Mouse (Mus musculus) MEL (cell line): Measurements from ENCODE around the gene Arid5b.
A peak's percentile ranks its signal among the peaks of the same experiment; 100 is the strongest.

Source experiments
- CTCF ChIP-seq, 3 experiments: IDR thresholded peaks in 2 of 3; conservative IDR thresholded peaks in 1 of 3; 2 replicates each; pipeline ENCODE4 v1.5.1; 2011 to 2012; ENCODE audit warnings: low read length in 3 of 3, low read depth in 2 of 3, mild to moderate bottlenecking in 2 of 3, improper control_type of control experiment in 1 of 3, inconsistent platforms in 1 of 3, mixed read lengths in 1 of 3, moderate library complexity in 1 of 3; ENCODE audit not compliant: control insufficient read depth in 1 of 3, insufficient read depth in 1 of 3, poor library complexity in 1 of 3, severe bottlenecking in 1 of 3
- E2F4 ChIP-seq: IDR thresholded peaks from 2 replicates; pipeline ENCODE4 v1.6.1; 2011; ENCODE audit warnings: low read depth, low read length, improper control_type of control experiment, borderline replicate concordance
- GATA1 ChIP-seq: IDR thresholded peaks from 2 replicates; pipeline ENCODE4 v1.6.1; 2011; ENCODE audit warnings: low read depth, low read length, improper control_type of control experiment
- HCFC1 ChIP-seq: IDR thresholded peaks from 2 replicates; pipeline ENCODE4 v1.6.1; 2012; ENCODE audit warnings: low read depth, mild to moderate bottlenecking, inconsistent platforms, low read length, improper control_type of control experiment, moderate library complexity
- MAX ChIP-seq: IDR thresholded peaks from 2 replicates; pipeline ENCODE4 v1.6.1; 2011; ENCODE audit warnings: low read length, improper control_type of control experiment
- MXI1 ChIP-seq: IDR thresholded peaks from 2 replicates; pipeline ENCODE4 v1.6.1; 2011; ENCODE audit warnings: mild to moderate bottlenecking, low read depth, low read length, improper control_type of control experiment
- NRF1 ChIP-seq: IDR thresholded peaks from 2 replicates; pipeline ENCODE4 v1.6.1; 2014; ENCODE audit warnings: low read depth, mild to moderate bottlenecking, inconsistent platforms, low read length, improper control_type of control experiment, moderate library complexity; ENCODE audit not compliant: poor library complexity, insufficient read depth, severe bottlenecking
- RCOR1 ChIP-seq: IDR thresholded peaks from 2 replicates; pipeline ENCODE4 v1.6.1; 2012; ENCODE audit warnings: low read depth, mild to moderate bottlenecking, inconsistent platforms, low read length, improper control_type of control experiment
- UBTF ChIP-seq: IDR thresholded peaks from 2 replicates; pipeline ENCODE4 v1.6.1; 2012; ENCODE audit warnings: low read depth, mild to moderate bottlenecking, inconsistent platforms, low read length, improper control_type of control experiment, moderate library complexity, borderline replicate concordance; ENCODE audit not compliant: insufficient read depth
- USF1 ChIP-seq: IDR thresholded peaks from 2 replicates; pipeline ENCODE4 v1.6.1; 2014; ENCODE audit warnings: low read depth, mild to moderate bottlenecking, inconsistent platforms, low read length, improper control_type of control experiment, moderate library complexity
- ZMIZ1 ChIP-seq: IDR thresholded peaks from 2 replicates; pipeline ENCODE4 v1.6.1; 2012; ENCODE audit warnings: low read depth, mild to moderate bottlenecking, inconsistent platforms, low read length, improper control_type of control experiment, moderate library complexity

DNA sequence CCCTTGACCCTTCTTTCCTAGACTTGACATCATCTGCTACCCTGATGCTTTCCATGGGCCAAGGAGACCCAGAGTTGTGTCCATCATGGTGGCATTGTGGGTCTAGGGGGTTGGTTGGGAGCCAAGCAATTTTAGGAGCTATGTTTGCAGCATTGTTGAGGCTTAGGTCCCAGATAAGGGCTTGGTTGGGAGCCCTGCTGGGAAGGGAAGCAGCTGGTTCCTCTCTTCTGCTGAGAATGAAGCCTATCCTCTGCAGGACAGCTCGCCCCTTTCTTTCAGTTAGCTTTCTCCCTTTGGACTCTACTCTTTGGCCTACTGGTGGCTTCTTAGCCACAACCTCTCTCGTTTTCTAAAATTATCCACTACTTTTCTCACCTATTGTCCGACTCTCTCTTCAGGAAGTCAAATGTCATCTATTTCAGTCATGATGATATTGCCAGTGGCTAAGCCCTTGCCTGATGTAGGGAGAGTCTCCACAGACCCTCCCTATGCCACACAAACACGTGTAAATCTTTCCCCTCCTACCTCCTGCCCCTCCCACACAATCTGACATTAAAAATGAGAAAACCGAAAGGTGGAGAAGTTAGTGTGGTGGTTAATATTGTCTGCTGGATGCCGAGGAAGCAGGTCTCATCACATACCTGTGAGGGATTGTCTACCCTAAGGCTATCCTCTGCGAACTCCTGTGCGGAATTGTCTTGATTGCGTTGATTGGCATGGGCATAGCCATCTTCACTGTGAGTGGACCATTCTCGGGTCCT lies 198.4 kb downstream of the Arid5b start:
- TF ChIP-seq CTCF (IDR thresholded peaks at IDR 0.05 in 2 of 3, conservative IDR thresholded peaks at IDR 0.05 in 1 of 3; ENCODE audit: control insufficient read depth in 1 of 3, insufficient read depth in 1 of 3, low read depth in 2 of 3, low read length in 3 of 3, poor library complexity in 1 of 3, severe bottlenecking in 1 of 3) (no peak), GATA1 (peak; percentile 15; the same call in 1 of the 2 replicates), USF1 (no peak), ZMIZ1 (no peak), MAX (no peak), HCFC1 (no peak), MXI1 (no peak), RCOR1 (no peak), UBTF (no peak), NRF1 (no peak), E2F4 (no peak)
